Comparison of ENCODE assay signal across 9 mouse cellular contexts in genomic region chr1:38202475-38203183, GRCm38 (mm10).
DNase-seq lines count a peak whose midpoint lies in the region; ATAC-seq and TF ChIP-seq lines count a peak whose summit lies in the region.
"Had no signal": no experiment of that assay in that cellular context is flagged by ENCODE, and none has a peak within 500 bp of the region (broad histone marks: within the 10 kb centered on the region; RNA-seq: fewer than 3 reads in every experiment).

No protein-coding gene starts in this region.

- H3K4me1 ChIP-seq in forebrain, postnatal 0 days (ENCODE audit: insufficient read depth): peaks cover 29% of the 10 kb centered on the region
- H3K4me1 ChIP-seq in forebrain, embryonic 16.5 days (replicated peaks; ENCODE audit: control insufficient read depth, insufficient read depth, low read length): peaks cover 38% of the 10 kb centered on the region
- peaks cover 42% of the 10 kb centered on the region for H3K4me1 ChIP-seq in neural tube, embryonic 15.5 days

- H3K27ac ChIP-seq in forebrain, postnatal 0 days (ENCODE audit: low read depth, low read length): no peak overlapping the region
- no peak overlapping the region for H3K27ac ChIP-seq in forebrain, embryonic 16.5 days (ENCODE audit: low read length)
- no peak overlapping the region for H3K27ac ChIP-seq in neural tube, embryonic 15.5 days (replicated peaks)
- H3K27ac ChIP-seq: hindbrain, embryonic 15.5 days had no signal

- no peaks in the 10 kb centered on the region for H3K9me3 ChIP-seq in forebrain, postnatal 0 days (ENCODE audit: low read length)
- H3K9me3 ChIP-seq in forebrain, embryonic 16.5 days (ENCODE audit: control insufficient read depth, low read length): no peaks in the 10 kb centered on the region
- no peaks in the 10 kb centered on the region for H3K9me3 ChIP-seq in neural tube, embryonic 15.5 days (replicated peaks)
- H3K9me3 ChIP-seq: hindbrain, embryonic 15.5 days had no signal

- H3K4me3 ChIP-seq in forebrain, postnatal 0 days (ENCODE audit: low read depth, low read length): no peak overlapping the region
- no peak overlapping the region for H3K4me3 ChIP-seq in forebrain, embryonic 16.5 days (replicated peaks; ENCODE audit: low read length)
- H3K4me3 ChIP-seq in neural tube, embryonic 15.5 days (replicated peaks): no peak overlapping the region
- H3K4me3 ChIP-seq: hindbrain, embryonic 15.5 days had no signal

- 80% methylated on average over 10 of the region's 10 CpGs for WGBS in forebrain, postnatal 0 days
- 77% methylated on average over 10 of the region's 10 CpGs for WGBS in forebrain, embryonic 16.5 days
- 77% methylated on average over 10 of the region's 10 CpGs for WGBS in neural tube, embryonic 15.5 days

- peaks cover 8% of the 10 kb centered on the region for H3K36me3 ChIP-seq in forebrain, postnatal 0 days (ENCODE audit: insufficient read depth)
- H3K36me3 ChIP-seq in forebrain, embryonic 16.5 days (ENCODE audit: control insufficient read depth, insufficient read depth): 0 out of 2 replicates have a peak, but pooled peaks cover 3% of the 10 kb centered on the region
- H3K36me3 ChIP-seq in neural tube, embryonic 15.5 days: peaks cover 5% of the 10 kb centered on the region; the same call in 1 of the 2 replicates
- H3K36me3 ChIP-seq: hindbrain, embryonic 15.5 days had no signal

- ATAC-seq in forebrain, postnatal 0 days: peak; percentile 42; the same call in 1 of the 2 replicates
- no peak for ATAC-seq in forebrain, embryonic 16.5 days
- ATAC-seq in neural tube, embryonic 15.5 days (ENCODE audit: low FRiP score): no peak
- no peak for ATAC-seq in erythroblast, adult 5-6 weeks (replicated peaks; ENCODE audit: low FRiP score, poor library complexity, severe bottlenecking)

- H3K27me3 ChIP-seq in forebrain, postnatal 0 days (ENCODE audit: insufficient read depth, low read length): no peaks in the 10 kb centered on the region
- no peaks in the 10 kb centered on the region for H3K27me3 ChIP-seq in forebrain, embryonic 16.5 days (replicated peaks; ENCODE audit: control insufficient read depth, insufficient read depth, low read length)
- H3K27me3 ChIP-seq in neural tube, embryonic 15.5 days (replicated peaks): no peaks in the 10 kb centered on the region
- H3K27me3 ChIP-seq: hindbrain, embryonic 15.5 days had no signal

- H3K4me2 ChIP-seq in forebrain, postnatal 0 days (ENCODE audit: low read depth): no peak overlapping the region
- H3K4me2 ChIP-seq in forebrain, embryonic 16.5 days (ENCODE audit: low read length): no peak overlapping the region
- H3K4me2 ChIP-seq in neural tube, embryonic 15.5 days: no peak overlapping the region
- H3K4me2 ChIP-seq: hindbrain, embryonic 15.5 days had no signal

- H3K9ac ChIP-seq in forebrain, postnatal 0 days: no peak overlapping the region
- H3K9ac ChIP-seq in forebrain, embryonic 16.5 days (replicated peaks; ENCODE audit: low read depth, low read length): no peak overlapping the region
- no peak overlapping the region for H3K9ac ChIP-seq in neural tube, embryonic 15.5 days (replicated peaks)
- H3K9ac ChIP-seq: hindbrain, embryonic 15.5 days had no signal

- peak; percentile 88 for TF ChIP-seq CTCF in forebrain, postnatal 0 days (IDR thresholded peaks at IDR 0.05; ENCODE audit: low read depth)

- peak; percentile 47 for DNase-seq in forebrain, postnatal 0 days
- peak; percentile 42 for DNase-seq in neural tube, embryonic 10.5 days (ENCODE audit: extremely low spot score, low spot score)
- peak; percentile 75 for DNase-seq in embryo, embryonic 10 days (ENCODE audit: low spot score)
- DNase-seq in kidney, postnatal 36 days: peak; percentile 46 to 55
- DNase-seq in MN1 (ENCODE audit: low spot score): no peak
